Mouse (Mus musculus) ovary, adult 2 months (tissue): ENCODE measurements around the gene S100a5. TPM values are rescaled to one million over a fixed set of nuclear protein-coding genes. Genes with fewer than 3 reads are reported as not detected.

Source experiments
- polyA plus RNA-seq: library from polyadenylated mRNA; depleted of rRNA; stranded (reverse); fragments of >200 nt; gene quantifications from 2 replicates; pipeline ENCODE4 v1.2.3, GENCODE M21; 2012; rRNA removed

The S100a5 gene
- not detected in 2 replicates for polyA plus RNA-seq

GRCm38 (mm10) chr3:90608223-90608622, at the start of gene S100a5:
Gene S100a5 (plus strand): TSS chr3:90608523.

DNA sequence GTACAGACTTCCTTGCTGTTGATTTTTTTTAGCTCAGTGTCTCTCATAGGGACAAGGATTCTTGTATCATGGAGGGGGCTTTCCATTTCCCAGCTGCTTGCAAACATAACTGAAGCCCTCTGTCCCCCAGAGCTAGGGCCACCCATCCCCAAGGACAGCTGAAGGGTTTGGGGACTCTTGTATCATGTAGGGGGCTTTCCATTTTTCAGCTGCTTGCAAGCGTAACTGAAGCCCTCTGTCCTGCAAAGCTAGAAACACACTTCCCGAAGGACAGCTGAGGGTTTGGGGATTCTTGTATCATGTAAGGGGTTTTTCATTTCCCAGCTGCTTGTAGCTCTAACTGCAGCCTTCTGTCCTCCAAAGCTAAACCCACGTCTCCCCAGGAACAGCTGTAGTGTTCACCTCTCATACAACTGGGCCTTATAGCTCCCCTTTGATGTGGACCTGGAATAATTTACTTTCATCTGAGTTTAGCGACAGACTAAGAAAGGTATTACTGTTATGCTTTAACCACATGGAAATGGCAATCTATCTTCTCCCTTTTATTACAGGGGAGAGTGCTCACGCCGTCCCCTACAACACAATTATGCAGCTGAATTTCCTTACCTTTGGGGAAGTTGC, 48.2 kb upstream of the S100a5 start, which contains the start of gene S100a3:
S100a3 (plus strand) TSS at position 571 of the 621 bp plus-strand sequence.

DNA sequence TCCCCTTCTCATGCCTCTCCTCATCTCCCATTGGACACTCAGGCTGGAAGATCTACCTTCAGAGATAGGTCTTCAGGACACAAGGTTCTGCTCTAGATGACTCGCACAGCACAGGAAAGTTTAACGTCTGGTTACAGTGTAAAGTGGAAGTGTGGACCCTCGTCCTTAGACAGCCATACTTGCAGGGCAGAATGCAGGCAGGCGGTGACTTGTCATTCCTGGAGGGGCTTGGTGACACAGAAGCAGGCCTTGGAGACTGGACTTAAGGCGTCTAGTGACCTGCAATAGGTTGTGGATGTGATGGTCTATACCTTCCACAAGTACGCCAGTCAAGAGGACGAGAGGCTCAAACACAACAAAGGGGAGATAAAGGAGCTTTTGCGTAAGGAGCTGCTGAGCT, 18.4 kb upstream of the S100a5 start, which contains the start of gene S100a2:
S100a2 (plus strand) TSS at position 301 of the 400 bp plus-strand sequence.

DNA sequence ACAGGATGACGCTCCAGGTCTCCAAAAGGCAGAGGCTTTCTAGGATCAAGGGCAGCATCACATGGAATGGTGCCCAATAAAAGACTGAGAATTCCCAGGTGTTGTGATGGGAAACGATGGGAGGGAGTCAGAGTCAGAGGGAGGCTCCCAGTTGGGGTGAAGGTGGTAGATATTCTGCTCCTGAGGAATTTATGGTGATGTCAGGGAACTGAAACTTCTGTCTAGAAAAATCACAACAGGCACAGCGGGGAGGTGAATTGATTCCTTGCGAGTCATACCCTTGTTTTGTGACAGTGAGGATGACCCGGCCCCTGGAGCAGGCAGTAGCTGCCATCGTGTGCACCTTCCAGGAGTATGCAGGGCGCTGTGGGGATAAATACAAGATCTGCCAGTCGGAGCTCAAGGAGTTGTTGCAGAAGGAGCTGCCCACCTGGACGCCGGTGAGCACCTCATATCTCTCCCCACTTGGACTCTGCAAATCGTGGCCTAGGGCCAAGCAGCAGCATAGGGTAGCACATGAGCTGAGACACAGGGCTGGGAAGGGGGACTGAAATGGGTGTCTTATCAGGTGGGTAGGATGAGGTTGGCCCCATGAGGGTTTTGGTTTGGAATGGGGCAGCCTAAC, 6.7 kb upstream of the S100a5 start, which contains the start of gene Gm42674:
Gm42674 (plus strand) TSS at position 419 of the 625 bp plus-strand sequence.

DNA sequence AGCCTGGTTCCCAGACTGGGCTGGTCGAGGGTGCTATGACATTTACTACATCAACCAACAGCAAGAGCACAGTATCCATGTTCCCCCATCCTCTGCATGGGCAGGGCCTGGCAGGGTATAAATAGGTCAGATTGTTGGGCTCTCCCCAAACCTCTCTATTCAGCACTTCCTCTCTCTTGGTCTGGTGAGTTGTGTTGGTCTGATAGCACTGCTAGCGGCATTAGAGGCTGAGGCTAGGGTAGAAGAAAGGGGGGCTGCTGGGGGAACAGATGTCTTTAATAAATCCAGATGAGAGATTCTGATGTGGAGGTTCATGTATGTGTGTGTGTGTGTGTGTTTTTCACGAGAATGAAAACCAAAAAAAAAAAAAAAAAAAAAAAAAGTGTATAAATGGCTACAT, 4.7 kb upstream of the S100a5 start, which contains the start of gene S100a4:
S100a4 (plus strand) TSS at position 149 of the 400 bp plus-strand sequence.

DNA sequence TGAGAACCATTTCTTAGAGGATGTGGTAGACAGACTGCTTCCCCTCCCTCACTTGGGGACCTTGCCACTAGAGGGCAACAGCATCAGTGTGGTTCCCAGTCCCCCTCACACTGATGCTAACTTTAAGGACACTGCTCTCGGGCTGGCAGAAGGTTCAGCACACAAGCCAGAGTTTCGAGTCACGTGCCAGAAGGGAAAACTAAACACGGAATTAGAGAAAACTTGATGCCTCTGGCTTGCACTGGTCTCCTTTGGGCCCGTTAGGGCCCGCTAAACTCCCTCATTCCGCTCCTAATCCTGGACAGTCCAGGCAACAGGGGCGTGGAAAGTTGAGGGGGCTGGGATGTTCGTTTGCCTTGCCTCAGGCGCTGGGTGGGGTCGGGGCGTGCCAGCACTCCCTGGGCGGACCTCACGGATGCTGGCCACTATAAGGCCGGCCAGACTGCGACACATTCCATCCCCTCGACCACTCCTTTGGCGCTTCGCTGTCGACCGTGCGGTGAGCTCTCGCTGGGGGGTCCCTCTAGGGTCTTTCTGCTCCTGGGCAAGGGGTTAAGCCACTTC, 4.5 kb downstream of the S100a5 start, which contains the start of gene S100a6:
S100a6 (plus strand) TSS at position 155 of the 564 bp plus-strand sequence.

DNA sequence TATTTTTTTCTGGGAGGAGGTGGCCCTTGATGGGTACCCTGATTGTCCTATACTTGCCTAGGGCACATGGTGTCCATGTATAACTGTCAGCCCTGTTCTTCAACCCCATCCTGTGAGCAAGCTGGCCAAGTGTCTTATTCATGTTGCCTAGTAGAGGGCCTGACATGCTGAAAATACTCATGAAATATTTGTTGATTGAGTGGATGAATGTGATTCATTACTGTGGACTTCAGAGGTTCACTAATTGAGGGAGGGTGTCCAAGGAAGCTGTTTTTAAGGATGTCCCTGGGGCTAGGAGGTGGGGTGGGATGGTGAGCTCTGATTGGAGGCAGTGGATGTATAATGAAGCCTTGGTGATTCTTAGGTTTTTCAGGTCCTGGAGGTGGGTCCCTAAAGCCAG, 45.4 kb downstream of the S100a5 start, which contains the start of gene S100a7a:
S100a7a (plus strand) TSS at position 301 of the 400 bp plus-strand sequence.

Other genes with a start within 250 kb of the S100a5 start
- 89.8 and 106 TPM in 2 replicates for gene Slc27a3, start 218.6 kb upstream of the S100a5 start, polyA plus RNA-seq
- gene Ints3, start 174.9 kb upstream of the S100a5 start, polyA plus RNA-seq: 52.9 and 54.0 TPM in 2 replicates
- 182 and 195 TPM in 2 replicates for gene Npr1, start 142.7 kb upstream of the S100a5 start, polyA plus RNA-seq
- 22.2 and 28.1 TPM in 2 replicates for gene Ilf2, start 132.4 kb upstream of the S100a5 start, polyA plus RNA-seq
- gene Snapin, start 117.5 kb upstream of the S100a5 start, polyA plus RNA-seq: 28.8 and 37.7 TPM in 2 replicates
- gene Chtop, start 99.0 kb upstream of the S100a5 start, polyA plus RNA-seq: 51.9 and 52.0 TPM in 2 replicates
- 48.7 and 59.7 TPM in 2 replicates for gene S100a1, start 94.1 kb upstream of the S100a5 start, polyA plus RNA-seq
- gene S100a13, start 94.1 kb upstream of the S100a5 start, polyA plus RNA-seq: 19.4 and 20.1 TPM in 2 replicates
- gene S100a14, start 81.7 kb upstream of the S100a5 start, polyA plus RNA-seq: 0.15 and 0.22 TPM in 2 replicates
- 121 and 140 TPM in 2 replicates for gene S100a16, start 71.3 kb upstream of the S100a5 start, polyA plus RNA-seq
- gene S100a3, start 47.9 kb upstream of the S100a5 start, polyA plus RNA-seq: 2.2 and 2.4 TPM in 2 replicates
- not detected in 2 replicates for gene S100a2, start 18.3 kb upstream of the S100a5 start, polyA plus RNA-seq
- not detected in 2 replicates for gene Gm42674, start 6.6 kb upstream of the S100a5 start, polyA plus RNA-seq
- gene S100a4, start 4.8 kb upstream of the S100a5 start, polyA plus RNA-seq: 31.2 and 38.9 TPM in 2 replicates
- gene S100a6, start 4.4 kb downstream of the S100a5 start, polyA plus RNA-seq: 404 and 418 TPM in 2 replicates
- 0.59 and 0.87 TPM in 2 replicates for gene S100a7a, start 45.5 kb downstream of the S100a5 start, polyA plus RNA-seq
- gene S100a8, start 60.5 kb downstream of the S100a5 start, polyA plus RNA-seq: not detected in 2 replicates
- not detected in 2 replicates for gene S100a9, start 87.2 kb downstream of the S100a5 start, polyA plus RNA-seq
- not detected in 2 replicates for gene Pglyrp4, start 118.4 kb downstream of the S100a5 start, polyA plus RNA-seq
- gene Gm5849, start 169.4 kb downstream of the S100a5 start, polyA plus RNA-seq: not detected in 2 replicates